Mouse (Mus musculus) hindlimb bud, embryonic 11.5 days (tissue): ENCODE data around the gene Hexb.

Source experiments
- DNase-seq: peaks from one replicate; pipeline ENCODE4 v3.0.0-alpha.2; 2012; ENCODE audit warnings: low read depth, low spot score; ENCODE audit errors: extremely low spot score

The Hexb gene

DNA sequence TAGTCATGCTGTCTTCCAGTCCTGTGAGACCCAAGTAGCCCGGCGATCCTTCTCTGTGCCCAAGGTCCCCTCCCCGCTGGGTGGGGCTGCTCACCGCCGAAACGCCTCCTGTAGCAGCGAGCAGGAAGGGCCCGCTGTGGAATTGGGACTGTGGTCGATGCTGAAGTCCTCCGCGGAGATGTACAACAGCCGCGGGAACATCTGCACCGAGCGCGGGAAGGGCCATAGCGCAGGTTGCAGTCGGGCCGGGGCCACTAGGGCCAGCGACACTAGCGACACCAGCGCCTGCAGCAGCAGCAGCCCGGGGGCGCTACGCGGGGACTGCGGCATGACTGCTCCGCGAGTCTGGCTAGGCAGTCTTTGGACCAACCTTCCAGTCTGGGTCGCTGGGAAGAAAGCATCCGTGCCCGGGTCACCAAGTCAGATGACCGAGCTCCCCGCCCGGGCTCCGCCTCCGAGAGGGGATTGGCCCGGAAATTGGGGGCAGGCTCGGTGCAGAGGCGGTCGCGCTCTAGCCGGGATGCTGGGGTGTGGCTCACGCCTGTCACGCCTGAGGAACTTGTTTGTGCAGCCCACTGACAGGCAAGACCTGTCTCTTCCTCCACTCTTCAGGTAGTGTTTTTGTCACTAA is at the start of gene Hexb:
Gene Hexb, minus strand, starts transcription at position 426 of the 631 bp plus-strand sequence.
- DNase-seq, result no peak

DNA sequence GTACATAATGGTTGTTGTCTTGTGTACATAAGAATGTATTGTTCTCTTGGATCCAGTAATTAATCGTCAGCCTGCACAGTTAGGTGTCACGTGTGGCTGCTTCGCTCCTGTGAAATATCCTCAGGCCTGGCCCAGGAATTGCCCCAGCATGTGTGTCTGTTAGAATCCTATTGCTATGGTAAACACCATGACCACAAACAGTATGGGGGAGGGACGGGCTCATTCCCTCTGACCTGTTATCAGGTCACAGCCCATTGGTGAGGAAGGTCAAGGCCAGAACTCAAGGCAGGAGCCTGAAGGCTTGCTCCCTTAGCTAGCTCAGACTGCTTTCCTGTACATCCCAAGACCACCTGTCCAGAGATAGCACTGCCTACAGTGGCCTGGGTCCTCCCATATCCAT is 49.6 kb upstream of the Hexb start:
- DNase-seq, result no peak

DNA sequence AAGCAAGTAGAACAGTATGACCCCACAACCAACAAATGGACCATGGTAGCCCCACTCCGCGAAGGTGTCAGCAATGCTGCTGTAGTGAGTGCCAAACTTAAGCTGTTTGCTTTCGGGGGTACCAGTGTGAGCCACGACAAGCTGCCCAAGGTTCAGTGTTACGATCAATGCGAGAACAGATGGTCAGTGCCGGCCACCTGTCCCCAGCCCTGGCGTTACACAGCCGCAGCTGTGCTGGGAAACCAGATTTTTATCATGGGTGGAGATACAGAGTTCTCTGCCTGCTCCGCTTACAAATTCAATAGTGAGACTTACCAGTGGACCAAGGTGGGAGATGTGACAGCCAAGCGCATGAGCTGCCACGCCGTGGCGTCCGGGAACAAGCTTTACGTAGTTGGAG is 48.1 kb upstream of the Hexb start:
- DNase-seq, result no peak

DNA sequence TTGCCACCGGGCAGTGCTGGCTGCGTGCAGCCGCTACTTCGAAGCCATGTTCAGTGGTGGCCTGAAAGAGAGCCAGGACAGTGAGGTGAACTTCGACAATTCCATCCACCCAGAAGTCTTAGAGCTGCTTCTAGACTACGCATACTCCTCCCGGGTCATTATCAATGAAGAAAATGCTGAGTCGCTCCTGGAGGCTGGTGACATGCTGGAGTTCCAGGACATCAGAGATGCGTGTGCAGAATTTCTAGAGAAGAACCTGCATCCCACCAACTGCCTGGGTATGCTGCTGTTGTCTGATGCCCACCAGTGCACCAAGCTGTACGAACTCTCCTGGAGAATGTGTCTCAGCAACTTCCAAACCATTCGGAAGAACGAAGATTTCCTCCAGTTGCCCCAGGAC is 47.0 kb upstream of the Hexb start:
- no peak for DNase-seq

DNA sequence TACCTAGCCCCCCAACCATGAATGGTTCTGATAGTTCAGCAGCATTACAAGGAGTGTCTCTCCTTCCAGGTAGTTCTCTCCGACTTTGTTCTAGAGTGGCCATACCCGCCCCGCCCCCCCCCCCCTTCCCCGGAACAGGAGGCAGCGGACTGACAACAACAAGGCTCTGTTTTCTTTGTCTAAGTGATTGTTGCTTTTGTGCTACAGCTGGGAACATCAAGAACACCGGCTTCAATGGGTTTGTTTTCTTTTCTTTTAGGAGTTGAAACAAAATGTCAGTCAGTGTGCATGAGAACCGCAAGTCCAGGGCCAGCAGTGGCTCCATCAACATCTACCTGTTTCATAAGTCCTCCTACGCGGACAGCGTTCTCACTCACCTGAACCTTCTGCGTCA is 46.6 kb upstream of the Hexb start:
- no peak for DNase-seq

DNA sequence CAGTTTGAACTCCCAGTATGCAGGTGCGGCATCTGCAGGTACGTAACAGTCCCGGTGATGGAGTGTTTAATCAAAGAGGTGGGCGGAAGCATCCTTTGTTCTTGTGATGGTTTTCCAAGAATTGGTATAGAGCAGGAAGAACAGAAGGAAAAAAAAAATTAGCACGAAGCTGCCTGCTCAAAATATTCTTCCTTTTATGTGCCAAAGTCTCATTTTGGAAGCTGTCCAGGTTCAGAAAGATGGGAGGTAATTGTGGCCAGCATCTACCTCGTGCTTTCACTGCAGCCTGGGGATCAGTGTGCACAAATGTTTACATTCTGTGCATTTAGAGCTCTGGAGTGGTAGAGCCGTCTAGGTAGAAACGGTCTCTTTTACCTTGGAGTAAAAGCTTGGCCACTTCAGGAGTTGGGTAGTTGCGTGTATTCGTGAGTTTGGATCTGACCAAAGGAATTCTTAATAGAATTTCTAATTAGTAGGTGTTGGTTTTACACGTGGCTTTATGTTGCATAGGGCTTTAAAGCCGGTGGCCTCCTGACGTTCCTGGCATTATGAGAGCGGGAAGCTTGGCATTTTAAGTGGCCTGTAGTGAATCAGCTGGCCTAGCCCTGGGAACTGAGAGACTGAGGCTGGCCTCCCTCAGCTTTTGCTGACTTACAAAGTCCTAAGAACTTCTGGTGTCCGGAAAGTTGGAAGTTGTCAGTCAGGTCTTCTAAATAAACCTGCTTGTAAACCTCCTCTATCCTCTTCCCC is 46.0 kb upstream of the Hexb start:
- no peak for DNase-seq

DNA sequence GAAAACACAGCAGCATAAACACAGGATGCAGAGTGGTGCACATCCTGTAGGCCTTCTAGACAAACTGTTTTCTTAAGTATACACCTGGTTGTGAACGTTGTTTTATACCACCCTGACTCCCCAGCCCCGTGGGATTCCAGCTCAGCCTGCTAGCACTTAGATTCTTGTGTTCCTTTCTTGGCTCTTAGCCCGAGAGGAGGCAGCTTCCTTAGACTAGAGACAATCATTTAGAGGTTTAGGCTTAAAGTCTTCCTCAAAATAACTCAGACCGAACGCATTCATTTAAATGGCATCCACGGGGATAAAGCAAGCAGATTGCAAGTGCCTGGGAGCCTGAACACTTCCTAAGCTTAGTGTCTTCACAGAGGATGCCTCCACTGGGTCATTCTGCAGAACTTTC is 44.6 kb upstream of the Hexb start:
- no peak for DNase-seq

DNA sequence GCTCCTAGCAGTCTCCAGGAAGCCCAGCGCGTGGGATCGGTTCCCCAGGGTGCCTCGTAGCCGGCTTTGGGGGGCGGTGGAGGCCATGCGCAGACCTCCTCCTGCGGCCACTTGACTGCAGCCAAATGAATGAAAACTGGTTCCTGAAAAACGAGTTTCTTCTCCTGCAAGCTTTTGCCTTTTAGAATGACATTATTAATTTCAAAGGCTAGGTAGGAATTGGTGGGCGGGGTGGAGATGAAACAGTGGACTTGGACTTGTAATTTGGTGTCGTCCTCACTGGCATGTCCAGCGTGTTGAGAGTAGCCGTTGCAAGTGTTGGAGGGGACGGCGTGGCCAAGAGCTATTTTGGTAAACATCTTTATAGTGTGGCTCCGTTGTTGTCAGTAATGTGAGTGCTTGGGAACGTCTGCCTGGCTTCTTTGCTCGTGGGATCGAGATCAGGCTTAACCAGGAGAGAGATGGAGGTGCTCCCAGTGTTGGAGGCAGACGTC is 43.7 kb upstream of the Hexb start:
- no peak for DNase-seq

DNA sequence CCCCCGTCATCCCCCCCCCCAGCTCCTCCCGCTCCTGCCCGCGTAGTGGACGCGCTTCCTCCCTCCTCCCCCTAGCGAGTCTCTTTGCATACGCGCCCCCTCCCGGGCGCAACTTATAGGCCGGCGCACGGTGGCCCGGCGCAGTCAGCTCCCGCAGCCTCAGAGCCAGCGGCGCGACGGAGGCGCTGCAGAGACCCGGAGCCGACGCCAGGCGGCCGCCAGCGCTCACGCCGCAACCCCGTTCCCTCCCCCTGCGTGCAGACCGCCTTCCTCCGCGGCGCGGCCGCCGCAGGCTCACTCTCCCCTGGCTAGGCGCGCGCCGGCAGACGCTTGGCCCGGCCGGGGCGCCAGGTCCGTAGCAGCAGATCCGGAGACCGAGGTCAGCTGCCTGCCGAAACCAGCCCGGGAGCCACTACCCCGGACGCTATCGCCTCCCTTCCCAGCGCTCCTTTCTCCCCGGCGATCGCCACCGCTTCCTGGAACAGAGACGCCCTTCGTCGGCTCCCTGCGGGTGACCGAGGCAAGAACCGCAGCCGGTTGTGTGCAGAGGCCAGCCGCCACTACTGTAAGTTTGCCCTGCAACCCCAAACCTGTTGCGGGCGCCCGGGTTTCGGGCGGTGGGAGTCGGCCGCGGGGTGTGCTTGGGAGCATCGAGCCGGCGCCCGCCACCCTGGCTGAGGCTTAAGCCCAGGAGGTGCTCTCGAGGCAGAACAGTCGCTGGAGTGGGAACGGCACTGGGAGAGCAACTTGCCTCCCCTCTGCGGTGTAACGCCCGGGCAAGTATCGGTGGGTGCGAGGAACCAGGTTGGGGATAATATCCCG is 43.0 kb upstream of the Hexb start, which contains the start of gene Enc1:
Gene Enc1, plus strand, starts transcription at position 141 of the 822 bp plus-strand sequence.
- DNase-seq, result peak; percentile 76

DNA sequence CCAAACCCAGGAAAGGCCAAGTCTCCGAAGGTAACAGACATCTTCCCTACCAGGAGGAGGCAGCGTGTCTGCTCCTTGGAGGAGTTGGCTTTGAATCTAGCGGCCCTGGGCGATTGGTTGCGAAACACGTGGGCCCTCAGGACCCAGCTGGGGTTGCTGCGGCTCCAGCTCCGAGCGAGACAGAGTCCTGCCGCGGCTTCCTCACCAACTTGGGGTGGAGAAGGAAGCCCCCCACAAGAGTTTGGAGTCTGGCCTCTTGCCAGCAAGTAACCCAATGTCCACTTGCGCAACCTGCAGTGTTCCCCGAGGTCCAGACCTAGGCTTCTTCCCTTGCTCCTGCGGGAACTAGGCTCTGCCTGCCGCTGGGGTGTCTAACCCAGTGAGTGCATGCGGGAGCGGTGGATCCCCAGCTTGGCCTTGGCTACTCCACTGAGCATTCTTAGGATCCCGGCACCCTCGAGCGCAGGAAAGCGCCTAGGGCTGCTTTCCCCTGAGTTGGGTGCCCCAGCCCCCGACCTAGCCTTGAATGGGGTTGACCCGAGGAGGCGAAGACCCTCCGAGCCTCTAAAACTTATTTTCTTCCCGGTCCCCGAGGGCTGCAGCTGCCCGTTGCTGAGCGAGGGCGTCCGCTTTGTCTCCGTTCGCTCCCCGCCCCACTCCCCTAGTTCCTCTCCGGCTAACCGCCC is 42.3 kb upstream of the Hexb start:
- no peak for DNase-seq

DNA sequence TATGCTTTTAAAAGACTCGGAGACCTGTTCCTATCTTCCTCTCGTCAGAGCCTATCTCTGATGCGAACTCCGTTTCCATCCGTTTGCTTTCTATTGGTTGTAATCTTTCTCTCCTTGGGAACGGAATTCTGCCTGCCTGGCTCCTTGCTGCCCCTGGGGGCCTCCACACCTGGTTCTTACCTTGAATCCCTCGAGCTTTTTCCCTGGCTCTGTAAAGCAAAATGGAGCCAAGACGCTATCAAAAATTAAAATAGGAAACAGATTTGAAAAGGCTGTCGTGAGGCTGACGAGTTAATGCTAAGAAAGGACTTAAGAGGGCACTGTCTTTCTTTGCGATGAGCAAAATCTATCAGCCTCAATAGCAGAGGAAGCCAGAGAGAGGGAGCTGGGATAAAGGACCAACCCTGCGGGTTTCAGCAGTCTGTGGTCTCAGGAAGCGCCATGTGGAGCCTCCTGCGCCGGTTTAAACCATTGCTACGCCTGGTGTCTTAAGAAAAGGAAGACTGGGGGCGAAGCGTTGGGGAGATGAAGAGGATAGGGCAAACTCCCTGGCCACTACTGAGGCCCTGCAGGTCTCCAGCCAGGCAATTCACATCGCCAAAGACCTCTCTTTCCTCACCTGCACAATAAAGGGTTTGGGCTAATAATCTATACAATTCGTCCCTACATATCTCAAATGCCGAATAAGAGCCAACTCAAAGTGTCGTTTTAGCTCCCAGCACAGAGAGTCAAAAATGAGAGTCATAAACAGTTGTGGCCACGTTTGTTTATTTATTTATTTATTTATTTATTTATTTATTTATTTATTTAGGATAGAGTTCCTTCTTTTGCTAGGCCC is 41.4 kb upstream of the Hexb start:
- no peak for DNase-seq

DNA sequence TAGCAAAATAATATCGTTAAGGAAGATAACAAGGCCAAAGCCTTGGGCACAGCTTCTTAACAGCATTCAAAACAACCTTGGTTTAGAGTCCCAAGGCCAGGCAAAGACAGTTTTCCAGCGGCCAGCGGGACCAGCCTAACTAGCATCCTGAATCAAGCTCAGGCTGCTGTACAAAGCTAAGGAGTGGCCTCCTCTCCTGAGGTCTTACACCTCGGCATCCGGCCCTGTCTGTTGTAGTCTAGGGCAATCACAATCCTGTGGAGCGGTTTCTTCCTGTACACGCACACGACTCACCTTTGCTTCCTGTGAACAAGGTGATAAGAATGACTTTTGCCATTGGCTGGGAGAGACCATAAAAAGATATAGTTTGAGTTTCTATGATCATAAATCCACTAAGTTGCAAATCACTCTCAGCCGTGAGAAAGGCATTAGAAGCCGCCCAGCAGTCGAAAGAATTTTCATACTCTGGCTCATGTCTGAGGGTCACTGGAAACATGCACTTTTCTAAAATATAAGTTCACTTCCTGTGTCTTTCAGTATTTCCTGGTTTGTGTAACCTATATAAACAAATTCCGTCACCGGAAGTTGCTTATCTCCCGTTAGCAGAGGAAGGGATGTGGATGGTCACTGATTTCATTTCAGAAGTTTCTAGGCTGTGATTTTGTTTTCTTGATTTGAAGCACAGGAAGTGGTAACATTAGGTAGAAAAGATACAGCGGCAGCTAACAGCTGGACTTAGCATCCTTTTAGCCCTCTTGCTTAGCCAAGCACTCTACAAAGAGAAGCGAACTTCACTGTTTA is 40.2 kb upstream of the Hexb start:
- no peak for DNase-seq

DNA sequence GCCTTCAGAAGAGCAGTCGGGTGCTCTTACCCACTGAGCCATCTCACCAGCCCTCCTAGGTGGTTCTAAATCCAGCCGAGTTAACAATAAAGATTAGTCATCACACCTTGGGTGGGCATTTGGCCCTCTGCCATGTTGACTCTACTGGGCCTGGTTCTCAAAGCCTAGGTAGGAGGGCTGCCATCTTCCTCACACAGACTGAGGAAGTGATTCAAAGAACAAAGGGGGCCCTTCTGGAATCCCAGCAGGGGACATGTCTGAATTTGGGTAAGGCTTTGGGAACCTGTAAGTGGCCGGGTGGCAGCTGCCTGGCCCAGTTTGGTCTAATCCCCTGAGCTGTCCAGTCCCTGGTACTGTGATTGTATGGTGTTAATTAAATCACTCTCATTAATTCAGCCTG is 39.5 kb upstream of the Hexb start:
- no peak for DNase-seq

DNA sequence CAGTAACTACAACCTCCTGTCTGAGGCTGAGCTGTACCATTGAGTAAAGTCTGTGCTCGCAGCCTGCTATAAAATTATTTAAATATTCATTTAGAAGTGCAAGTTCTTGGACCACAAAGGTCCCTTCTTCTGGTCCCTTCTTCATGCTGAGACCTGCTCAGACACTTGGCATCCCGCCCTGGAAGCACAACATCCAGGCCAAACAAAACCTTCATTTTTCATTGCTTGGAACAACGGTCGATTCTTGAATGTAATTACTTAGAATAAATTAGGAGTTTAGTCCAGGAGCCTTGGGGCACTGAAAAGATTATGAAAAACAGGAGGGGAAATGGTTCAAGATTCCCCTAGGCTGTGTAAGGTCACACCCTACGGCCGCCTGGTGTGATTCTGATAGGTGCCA is 37.8 kb upstream of the Hexb start:
- no peak for DNase-seq

DNA sequence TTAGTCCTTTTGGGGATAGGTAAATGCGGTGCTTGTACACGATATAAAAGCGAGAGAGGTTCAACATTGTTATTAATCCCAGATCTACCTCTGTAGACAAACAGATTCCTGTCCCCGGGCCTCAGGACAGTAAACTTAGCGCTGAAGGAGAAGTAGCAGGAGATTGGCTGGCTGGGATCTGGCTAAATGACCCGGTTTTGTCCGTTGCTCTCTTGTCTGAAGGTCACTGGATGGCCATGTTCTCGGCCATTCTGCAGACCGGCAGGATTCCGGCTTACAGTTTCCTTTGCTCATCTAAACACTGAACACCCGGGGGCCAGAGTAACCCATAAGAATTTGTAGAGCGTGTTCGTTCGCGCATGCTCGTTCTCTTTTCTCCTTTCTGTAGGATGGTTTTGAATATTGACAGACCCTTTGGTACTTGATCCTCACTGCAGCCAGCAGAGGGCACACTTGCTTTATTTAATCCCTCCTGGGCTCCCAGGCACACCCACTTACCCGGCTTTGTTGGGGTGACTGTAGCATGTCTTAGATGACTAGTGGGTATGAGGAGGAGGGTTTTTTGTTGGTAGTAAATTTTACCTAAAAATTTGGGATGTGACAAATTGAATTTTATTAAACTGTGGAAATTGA is 36.7 kb upstream of the Hexb start:
- DNase-seq, result peak; percentile 93

DNA sequence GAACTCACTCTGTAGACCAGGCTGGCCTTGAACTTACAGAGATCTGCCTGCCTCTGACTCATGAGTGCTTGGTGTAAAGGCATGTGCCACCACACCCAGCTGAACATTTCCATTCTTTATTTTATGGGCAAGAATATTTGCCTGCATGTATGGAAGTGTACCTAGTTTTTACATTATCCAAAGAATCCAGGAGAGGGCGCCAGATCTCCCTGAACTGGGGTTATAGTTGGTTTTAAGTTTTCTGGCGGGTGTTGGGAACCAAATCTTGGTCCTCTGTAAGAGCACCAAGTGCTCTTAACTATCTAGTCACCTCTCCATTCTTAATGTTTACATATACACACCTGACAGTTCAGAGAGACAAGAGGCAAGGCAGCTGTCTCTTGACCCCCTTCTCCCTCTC is 34.9 kb upstream of the Hexb start:
- no peak for DNase-seq

DNA sequence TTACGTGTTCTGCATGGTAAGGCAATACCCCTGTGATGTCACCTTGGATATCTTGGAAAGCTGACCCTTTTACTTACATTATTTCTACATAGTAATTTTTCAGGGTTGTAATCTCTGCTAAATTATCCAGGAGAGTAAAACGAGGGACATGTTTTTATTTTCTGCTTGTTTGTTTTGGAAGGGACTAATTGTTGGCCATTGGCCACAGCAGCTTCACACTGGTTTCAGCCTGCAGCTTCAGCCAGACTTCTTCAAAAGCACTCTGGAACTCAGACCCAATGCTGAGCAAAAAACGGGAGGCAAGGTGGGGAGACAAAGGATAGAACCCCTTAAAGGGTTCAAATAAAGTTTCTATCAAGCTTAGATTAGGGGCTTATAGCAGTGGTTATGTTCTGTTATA is 31.9 kb upstream of the Hexb start:
- DNase-seq, result no peak

DNA sequence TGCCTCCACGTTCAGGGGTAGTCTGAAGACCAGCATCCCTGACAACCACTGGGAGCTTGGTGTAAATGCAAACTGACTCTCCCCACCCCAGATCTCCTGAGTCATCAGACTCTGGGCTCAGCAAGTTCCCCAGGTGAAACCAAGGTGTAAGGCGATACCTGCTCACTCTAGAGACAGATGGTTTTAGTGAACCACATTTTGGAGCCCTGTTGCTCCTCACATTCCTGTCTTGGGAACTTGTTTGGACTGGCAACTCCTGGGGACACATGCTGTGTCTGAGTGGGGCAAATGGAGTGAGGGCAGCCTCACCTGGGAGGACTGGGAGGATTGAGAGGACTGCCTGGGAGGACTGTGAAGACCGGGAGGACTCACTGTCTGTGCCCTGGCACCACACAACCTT is 29.6 kb upstream of the Hexb start:
- DNase-seq, result no peak

DNA sequence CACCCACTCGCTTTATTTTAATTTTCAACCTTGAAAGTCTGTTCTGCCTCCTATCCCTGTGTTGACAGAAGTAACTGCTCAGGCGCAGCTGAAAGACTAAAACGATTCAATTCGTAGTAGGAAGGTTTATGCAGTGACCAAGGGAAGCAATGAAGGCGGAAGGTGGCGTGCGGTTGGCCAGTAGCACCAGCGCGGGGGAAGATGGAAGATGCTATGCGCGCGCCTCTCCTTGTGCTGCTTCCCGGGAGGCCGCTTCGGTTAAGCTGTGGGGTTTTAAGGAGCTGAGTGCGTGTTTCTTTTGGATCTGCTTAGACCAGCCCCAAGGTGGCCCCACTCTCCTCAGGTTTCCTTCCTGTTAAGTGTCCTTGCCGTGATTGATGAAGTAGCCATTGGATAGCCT is 27.0 kb upstream of the Hexb start:
- DNase-seq, result no peak
